Mouse (Mus musculus) hematopoietic multipotent progenitor cell, adult 10-12 weeks (in vitro differentiated cells): ENCODE data around the gene Hist1h2ad. TPM values are rescaled to one million over a fixed set of nuclear protein-coding genes. Genes with fewer than 3 reads are reported as not detected.

Experiments used
- polyA plus RNA-seq: library from polyadenylated mRNA; stranded (reverse); fragments of >175 nt; gene quantifications from 2 replicates; pipeline ENCODE4 v1.2.3, GENCODE M21; 2012; ENCODE audit warnings: low replicate concordance

Gene Hist1h2ad
- 2.4 and 2.6 TPM in 2 replicates for polyA plus RNA-seq

DNA sequence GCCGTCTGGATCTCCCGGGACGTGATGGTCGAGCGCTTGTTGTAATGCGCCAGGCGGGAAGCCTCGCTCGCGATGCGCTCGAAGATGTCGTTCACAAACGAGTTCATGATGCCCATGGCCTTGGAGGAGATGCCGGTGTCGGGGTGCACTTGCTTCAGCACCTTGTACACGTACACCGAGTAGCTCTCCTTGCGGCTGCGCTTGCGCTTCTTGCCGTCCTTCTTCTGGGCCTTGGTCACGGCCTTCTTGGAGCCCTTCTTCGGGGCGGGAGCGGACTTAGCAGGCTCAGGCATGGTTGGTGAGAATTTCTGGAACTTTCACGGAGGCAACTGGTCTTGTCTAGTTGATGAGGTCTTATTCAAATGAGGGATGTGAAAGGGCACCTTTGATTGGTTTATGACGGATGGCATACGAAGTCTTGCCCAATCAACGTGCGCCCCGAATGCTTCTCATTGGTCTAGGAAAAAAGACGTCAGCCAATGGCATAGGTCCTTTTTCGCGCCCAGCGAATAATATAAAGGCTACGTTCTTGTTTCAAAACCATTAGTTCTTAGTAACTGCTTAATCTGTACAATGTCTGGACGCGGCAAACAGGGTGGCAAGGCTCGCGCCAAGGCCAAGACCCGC, at the start of gene Hist1h2ad, which contains the start of gene Hist1h2bf:
Gene Hist1h2ad, plus strand, starts transcription at position 484 of the 627 bp plus-strand sequence.
Gene Hist1h2bf, minus strand, starts transcription at position 299 of the 627 bp plus-strand sequence.

DNA sequence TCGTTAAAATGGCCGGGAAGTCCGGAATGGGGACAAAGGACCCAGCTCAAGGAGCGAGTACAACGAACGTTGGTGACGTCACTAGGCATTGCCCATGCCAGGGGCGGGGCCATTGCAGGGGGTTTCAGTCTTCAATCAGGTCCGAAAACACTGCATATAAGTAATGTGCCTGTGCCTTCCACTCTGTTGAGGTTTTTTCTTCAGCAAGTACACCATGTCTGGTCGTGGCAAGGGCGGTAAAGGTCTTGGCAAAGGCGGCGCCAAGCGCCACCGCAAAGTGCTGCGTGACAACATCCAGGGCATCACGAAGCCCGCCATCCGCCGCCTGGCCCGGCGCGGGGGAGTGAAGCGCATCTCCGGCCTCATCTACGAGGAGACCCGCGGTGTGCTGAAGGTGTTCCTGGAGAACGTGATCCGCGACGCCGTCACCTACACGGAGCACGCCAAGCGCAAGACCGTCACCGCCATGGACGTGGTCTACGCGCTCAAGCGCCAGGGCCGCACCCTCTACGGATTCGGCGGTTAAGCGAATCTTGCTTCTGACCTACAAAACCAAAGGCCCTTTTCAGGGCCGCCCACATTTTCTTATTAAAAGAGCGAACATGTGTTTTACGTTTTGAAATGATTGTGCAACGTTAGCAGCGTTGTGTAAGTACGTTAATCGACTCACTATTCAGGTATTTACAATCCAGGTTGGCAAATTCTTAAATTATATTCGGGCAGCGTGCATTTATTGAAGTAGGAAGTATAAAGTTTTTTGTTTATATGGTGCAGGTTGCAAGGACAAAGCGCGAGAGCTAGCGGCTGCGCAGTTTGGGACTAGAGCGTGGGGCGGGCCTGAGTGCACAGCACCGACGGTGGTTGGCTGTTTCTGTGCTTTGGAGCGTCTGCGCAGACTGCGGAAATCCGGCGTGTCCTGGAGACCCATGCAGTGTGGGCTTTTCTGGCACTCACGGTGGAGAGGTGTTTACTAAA, 43.0 kb upstream of the Hist1h2ad start, which contains the start of gene Hist1h4h:
Gene Hist1h4h, plus strand, starts transcription at position 150 of the 975 bp plus-strand sequence.

DNA sequence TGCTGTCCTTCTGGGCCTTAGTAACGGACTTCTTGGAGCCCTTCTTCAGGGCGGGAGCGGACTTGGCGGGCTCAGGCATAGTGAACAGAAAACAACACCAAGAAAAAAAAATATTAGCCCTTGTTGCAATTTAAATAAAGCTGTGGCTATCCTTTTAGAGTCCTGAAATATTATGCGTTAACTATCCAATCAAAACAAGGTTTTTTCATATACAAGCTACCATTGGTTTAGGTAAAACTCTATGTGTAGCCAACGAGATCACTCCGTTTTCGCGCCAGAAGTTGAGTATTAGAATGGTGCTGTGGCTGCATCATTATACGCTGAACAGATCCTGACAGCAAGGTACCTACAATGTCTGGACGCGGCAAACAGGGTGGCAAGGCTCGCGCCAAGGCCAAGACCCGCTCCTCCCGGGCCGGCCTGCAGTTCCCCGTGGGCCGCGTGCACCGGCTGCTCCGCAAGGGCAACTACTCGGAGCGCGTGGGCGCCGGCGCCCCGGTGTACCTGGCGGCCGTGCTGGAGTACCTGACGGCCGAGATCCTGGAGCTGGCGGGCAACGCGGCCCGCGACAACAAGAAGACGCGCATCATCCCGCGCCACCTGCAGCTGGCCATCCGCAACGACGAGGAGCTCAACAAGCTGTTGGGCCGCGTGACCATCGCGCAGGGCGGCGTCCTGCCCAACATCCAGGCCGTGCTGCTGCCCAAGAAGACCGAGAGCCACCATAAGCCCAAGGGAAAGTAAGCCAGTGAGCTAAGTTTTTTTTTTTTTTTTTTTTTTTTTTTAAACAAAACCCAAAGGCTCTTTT, 40.4 kb upstream of the Hist1h2ad start, which contains the start of gene Hist1h2af:
Gene Hist1h2af, plus strand, starts transcription at position 347 of the 808 bp plus-strand sequence.

DNA sequence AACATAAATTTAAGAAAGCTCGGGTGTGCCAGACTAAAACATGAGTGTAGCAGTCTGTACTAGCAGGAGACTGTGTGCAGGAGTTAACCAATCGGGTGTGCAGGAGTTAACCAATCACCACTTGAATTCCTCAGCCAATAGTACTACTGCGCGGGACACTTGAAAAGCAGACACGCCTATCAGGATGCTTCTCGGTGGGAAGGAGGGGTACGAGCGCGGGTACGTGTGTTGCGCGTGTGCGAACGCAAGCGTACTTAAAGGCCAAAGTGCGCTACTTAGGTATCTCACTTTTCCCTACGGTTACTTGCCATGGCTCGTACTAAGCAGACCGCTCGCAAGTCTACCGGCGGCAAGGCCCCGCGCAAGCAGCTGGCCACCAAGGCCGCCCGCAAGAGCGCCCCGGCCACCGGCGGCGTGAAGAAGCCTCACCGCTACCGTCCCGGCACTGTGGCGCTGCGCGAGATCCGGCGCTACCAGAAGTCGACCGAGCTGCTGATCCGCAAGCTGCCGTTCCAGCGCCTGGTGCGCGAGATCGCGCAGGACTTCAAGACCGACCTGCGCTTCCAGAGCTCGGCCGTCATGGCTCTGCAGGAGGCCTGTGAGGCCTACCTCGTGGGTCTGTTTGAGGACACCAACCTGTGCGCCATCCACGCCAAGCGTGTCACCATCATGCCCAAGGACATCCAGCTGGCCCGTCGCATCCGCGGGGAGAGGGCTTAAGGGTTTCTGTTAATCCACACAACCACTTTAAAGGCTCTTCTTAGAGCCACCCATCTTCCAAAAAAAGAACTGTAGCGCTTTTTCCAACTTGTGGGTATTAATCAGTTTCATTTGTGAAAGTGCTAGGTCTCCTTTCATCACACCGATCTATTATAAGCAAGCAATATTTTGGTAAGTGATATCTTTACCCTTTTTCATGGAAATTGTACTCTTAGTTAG, 38.8 kb upstream of the Hist1h2ad start, which contains the start of gene Hist1h3g:
Gene Hist1h3g, plus strand, starts transcription at position 286 of the 939 bp plus-strand sequence.

DNA sequence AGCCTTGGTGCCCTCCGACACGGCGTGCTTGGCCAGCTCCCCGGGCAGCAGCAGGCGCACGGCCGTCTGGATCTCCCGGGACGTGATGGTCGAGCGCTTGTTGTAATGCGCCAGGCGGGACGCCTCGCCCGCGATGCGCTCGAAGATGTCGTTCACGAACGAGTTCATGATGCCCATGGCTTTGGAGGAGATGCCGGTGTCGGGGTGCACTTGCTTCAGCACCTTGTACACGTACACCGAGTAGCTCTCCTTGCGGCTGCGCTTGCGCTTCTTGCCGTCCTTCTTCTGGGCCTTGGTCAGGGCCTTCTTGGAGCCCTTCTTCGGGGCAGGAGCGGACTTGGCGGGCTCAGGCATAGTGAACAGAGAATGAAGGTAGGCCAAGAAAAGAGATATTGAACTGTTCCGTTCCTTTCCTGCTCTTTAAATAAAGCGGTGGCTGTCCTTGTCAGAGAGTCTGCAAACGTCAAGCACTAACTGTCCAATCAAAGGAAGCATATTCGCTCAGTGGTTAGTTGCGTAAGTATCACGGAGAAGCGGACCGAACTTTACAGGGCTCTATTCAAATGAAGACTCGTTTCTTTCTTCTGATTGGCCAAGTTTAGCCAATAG, 31.1 kb upstream of the Hist1h2ad start, which contains the start of gene Hist1h2bh:
Gene Hist1h2bh, minus strand, starts transcription at position 394 of the 609 bp plus-strand sequence.

DNA sequence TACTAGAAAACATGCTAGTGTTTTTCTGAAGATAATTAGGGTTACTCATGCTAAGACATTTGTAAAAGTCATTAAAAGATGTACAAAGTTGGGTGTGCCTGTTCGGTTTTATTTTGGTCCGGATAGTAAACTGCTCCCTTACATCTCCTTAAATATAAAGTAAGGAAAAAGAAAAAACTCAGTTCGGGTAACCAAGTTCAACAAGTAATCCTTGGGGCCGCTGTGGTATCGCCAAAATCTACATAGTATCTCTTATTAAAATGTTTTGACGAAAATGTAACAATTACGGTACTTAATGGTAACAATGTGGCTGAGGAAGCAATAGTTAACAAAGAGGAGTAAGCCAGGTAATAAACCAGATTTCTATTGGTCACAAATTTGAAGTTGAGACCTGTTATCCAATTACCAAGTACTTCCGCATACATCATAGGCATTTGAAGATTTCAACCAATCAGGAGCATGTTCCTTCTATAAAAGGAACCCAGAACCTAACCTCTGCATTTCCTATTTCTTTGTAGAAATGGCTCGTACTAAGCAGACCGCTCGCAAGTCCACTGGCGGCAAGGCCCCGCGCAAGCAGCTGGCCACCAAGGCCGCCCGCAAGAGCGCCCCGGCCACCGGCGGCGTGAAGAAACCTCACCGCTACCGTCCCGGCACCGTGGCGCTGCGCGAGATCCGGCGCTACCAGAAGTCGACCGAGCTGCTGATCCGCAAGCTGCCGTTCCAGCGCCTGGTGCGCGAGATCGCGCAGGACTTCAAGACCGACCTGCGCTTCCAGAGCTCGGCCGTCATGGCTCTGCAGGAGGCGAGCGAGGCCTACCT, 30.0 kb upstream of the Hist1h2ad start, which contains the start of gene Hist1h3f:
Gene Hist1h3f, plus strand, starts transcription at position 88 of the 822 bp plus-strand sequence.

DNA sequence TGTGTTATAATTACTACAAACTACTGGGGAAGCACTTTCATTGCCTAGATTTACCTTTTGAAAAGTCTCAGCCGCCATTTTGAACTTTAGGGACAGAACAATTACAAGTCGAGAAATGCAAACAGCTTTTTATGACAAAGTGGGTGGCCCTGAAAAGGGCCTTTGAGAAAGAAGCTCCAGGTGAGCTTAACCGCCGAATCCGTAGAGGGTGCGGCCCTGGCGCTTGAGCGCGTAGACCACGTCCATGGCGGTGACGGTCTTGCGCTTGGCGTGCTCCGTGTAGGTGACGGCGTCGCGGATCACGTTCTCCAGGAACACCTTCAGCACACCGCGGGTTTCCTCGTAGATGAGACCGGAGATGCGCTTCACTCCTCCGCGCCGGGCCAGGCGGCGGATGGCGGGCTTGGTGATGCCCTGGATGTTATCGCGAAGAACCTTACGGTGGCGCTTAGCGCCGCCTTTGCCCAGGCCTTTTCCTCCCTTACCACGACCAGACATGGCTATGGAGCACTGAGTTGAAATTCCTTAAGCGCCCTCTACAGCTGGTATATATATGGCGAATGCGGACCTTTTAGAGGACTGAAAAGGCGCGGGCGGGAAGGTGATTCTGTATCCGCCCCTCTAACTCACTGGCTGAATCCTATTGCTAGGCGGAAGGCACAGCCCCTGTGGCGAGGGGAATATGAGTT, 22.9 kb upstream of the Hist1h2ad start, which contains the start of gene Hist1h4f:
Gene Hist1h4f, minus strand, starts transcription at position 503 of the 689 bp plus-strand sequence.

DNA sequence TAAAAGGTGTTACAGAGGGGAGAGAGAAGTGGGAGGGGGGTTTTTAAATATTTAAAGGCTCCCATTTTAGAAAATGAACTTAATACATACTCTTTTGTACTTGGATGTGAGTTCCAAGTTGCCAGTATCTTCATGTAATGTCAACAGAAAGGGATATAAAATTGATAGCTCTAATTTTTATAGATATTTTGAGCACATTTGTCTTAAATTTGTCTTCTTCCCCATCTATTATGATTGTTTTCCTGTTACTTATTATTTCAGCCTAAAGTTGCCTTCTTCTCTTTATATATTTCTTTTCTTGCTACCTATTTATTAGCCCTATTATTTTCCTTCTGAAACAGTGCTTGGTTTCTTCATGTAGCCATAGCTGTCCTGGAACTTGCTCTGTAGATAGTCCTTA, 21.2 kb upstream of the Hist1h2ad start, which contains the start of gene Hist1h1d:
Gene Hist1h1d, plus strand, starts transcription at position 301 of the 400 bp plus-strand sequence.

DNA sequence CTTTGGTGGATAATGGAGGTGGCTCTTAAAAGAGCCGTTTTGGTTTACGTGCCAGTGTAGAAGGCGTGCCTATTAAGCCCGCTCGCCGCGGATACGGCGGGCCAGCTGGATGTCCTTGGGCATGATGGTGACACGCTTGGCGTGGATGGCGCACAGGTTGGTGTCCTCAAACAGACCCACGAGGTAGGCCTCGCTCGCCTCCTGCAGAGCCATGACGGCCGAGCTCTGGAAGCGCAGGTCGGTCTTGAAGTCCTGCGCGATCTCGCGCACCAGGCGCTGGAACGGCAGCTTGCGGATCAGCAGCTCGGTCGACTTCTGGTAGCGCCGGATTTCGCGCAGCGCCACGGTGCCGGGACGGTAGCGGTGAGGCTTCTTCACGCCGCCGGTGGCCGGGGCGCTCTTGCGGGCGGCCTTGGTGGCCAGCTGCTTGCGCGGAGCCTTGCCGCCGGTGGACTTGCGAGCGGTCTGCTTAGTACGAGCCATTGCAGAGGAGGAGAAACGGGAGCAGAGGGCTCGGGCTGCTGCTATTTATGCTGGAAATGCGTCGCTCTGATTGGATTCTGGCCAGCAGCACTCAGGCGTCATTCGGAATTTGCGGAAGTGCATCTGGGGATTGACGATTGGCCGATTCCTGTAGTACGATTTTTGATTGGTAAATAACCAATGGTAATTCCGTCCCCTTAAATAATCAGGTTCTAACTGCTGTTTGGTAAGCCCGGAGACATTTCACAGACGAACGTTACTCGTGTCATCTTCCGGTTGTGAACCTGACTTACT, 12.1 kb upstream of the Hist1h2ad start, which contains the start of gene Hist1h3e:
Gene Hist1h3e, minus strand, starts transcription at position 487 of the 777 bp plus-strand sequence.

DNA sequence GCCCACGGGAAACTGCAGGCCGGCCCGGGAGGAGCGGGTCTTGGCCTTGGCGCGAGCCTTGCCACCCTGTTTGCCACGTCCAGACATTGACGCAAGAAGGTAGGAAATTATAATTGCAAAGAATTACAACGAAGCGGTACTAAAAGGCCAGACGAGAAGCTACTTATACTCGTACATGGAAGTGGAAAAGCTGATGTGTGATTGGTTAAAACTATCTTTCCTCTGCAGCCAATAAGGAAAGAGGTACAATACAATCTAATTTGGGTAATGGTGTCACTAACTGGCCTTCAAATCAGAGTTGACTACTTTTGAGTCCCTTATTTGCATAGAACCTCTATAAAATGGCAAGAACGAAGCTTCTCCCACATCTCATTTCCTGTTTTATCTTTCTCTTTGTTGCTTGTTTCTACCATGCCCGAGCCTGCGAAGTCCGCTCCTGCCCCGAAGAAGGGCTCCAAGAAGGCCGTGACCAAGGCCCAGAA, 3.1 kb upstream of the Hist1h2ad start, which contains the start of the genes Hist1h2ae and Hist1h2bg:
Gene Hist1h2ae, minus strand, starts transcription at position 199 of the 482 bp plus-strand sequence.
Gene Hist1h2bg, plus strand, starts transcription at position 375 of the 482 bp plus-strand sequence.

DNA sequence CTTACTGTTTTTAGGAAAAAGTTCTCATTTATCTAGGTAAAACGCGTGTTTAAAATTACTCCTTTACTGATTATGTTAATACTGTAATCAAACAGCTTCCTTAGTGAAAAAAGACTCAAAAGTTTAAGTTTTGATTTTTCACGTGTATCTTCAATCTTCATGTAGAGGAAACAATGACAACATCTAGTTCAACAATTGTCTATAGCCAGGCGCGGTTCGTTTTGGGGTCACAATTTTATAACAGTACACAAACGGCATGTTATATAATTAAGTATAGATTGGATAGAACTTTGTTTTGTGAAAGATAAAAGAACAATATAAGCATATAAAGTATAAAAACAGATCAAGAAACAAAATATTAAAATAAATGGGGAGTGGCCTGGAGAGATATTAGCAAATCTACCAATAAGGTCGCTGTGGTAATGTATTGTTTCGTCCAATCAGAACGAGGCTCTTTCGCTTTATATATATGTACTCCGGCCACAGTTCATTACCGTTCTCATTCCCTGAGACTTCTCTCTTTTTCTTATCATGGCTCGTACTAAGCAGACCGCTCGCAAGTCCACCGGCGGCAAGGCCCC, 1.2 kb downstream of the Hist1h2ad start, which contains the start of gene Hist1h3d:
Gene Hist1h3d, plus strand, starts transcription at position 493 of the 581 bp plus-strand sequence.

DNA sequence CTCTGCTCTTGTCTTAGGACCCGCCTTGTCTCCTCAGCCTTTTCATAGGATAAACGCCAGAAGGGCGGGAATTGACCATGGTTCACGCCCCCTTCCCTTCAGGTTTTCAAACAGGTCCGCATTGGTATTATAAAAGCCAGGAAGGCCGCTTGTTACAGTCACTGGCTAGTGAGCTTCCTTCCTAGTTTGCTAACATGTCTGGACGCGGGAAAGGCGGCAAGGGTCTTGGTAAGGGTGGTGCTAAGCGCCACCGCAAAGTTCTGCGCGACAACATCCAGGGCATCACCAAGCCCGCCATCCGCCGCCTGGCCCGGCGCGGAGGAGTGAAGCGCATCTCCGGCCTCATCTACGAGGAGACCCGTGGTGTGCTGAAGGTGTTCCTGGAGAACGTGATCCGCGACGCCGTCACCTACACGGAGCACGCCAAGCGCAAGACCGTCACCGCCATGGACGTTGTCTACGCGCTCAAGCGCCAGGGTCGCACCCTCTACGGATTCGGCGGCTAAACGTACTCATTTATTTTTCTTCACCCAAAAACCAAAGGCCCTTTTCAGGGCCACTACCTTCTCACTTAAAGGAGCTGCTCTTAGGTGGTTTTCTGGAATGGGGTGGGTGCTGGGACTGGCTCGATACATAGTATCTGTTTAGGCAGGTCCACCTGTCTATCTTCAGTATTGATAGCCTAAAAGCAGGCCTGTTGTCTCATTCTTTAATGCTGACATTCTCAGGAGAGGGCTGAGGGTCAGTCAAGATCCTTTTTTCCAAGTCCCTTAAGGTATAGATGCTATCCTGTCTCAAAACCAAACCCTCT, 7.4 kb downstream of the Hist1h2ad start, which contains the start of gene Hist1h4d:
Gene Hist1h4d, plus strand, starts transcription at position 191 of the 811 bp plus-strand sequence.

DNA sequence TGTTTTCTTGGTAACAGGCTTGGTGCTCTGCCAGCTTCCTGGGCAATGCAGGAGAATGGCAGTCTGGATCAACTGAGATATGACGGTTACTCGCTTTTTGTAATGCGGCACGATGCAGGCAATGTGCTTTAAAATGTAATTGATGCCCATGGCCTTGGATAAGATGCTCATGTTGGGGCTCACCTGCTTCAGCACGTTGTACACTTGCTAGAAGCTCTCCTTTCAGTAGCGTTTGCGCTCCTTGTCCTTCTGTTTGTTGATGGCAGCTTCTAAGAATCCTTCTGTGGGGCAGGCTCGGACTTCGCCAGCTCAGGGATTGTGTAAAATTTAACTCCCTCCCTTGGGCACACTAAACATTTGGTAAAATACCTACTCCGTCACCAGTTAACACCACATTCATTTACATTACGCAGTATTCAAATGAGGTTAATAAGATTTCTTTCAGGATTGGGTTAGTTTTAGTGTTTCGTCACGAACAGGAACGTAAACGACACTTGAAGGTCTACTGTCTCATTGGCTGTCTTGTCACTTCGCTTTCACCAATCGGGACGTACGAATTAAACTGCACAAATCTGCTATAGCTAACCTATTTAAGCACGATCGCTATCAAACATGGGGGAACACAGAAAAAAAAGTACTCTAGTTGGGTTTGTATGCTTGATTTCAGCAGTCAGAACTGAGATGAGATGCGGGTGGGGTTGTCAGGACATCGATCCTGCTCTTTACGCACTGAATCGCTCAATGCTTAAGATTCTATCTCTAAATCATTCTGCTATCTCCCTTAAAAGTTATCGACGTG, 46.8 kb downstream of the Hist1h2ad start, which contains the start of gene Hist1h2be:
Gene Hist1h2be, minus strand, starts transcription at position 392 of the 799 bp plus-strand sequence.

DNA sequence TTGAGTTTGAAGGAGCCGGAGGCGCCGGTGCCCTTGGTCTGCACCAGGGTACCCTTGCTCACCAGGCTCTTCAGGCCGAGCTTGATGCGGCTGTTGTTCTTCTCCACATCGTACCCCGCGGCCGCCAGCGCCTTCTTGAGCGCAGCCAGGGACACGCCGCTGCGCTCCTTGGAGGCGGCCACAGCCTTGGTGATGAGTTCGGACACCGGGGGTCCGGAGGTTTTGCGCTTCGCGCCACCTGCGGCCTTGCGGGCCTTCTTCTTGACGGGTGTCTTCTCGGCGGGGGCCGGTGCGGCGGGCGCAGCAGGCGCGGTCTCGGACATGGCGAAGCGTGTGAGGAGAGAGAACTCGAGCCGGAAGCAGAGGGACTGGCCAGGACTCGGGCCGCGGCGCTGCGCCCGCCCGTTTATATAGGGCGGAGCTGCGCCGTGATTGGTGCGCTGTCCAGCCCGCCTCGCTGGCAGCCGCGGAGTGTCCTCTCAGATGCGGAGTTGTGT, 48.0 kb downstream of the Hist1h2ad start, which contains the start of gene Hist1h1e:
Gene Hist1h1e, minus strand, starts transcription at position 384 of the 497 bp plus-strand sequence.

